Mouse (Mus musculus): ENCODE measurements around the gene Maml1. TPM values are rescaled to one million over a fixed set of nuclear protein-coding genes. Genes with fewer than 3 reads are reported as not detected.

The Maml1 gene
- polyA plus RNA-seq (2014; fragmentation: Illumina TruSeq; extraction: RNeasy Lipid Tissue Mini Kit (QIAGEN cat#74804); ENCODE audit: low read depth, low replicate concordance) = 8.5 TPM

GRCm38 (mm10) chr11:50292190-50292855, at the start of gene Maml1:
TSS of gene Maml1 (minus strand) at chr11:50292311.

DNA sequence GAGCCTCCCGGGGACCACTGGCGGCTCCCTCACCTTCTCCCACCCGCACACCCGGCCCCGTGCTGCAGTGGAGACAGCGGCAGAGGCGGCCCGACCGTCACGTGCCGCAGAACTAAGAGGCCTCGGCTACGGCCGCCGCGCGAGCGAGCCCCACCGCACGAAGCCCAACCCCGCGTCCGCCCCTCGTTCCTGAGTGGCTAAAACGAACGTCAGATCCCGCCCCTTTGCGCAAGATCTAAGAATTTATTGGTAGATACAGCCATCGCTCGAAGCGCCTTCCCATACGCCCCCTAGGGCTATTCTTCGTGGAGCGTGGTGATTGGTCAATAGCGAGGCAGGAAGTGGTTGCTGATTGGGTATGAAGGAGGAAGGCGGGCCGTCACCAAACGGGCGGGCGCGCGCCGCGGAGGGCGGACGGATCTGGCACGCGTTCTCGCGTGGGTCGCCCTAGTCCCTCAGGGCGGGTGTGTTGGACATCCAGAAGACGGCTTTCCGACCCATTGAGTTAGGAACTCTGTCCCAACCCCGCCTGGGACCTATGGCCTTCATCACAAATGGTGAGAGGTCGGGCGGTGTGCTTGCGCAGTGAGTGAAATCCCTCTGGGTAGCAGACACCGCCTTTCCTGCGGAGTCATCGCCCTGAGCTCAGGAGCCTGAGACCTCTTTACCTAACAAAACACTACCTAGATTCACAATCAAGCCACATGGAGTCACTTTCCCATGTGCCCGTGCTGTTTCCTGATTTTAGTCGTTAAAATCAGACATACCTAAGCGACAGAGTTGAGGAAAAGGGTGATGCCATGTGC, 33.6 kb upstream of the Maml1 start, which contains the start of gene Canx:
Gene Canx (minus strand): TSS at position 178 of the 806 bp plus-strand sequence.

DNA sequence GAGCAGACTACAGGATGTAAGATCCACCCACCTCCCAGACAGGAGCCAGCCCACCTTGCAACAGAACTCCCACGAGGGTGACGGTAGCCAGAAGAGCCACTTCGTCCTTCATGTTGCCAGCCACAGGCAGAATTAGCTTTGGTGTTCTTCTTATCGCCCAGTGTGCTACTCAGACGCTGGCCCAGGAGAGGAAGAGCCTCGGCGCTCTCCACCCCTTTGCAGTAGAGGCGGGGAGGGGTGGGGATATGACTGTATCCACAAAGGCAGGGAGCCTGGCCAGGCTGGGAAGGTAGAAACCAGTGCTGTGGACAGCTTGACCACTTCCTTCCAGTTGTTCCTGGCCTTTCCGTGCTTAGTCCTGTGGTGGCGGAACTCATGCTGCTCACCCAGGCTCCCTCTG, 53.8 kb downstream of the Maml1 start, which contains the start of gene Ltc4s:
Gene Ltc4s (minus strand): TSS at position 293 of the 400 bp plus-strand sequence.

GRCm38 (mm10) chr11:50210505-50211151, 81.5 kb downstream of the Maml1 start, which contains the start of the genes Sqstm1 and Mgat4b:
TSS of gene Sqstm1 (minus strand) at chr11:50210827.
TSS of gene Mgat4b (plus strand) at chr11:50210890.

Other genes with a start within 250 kb of the Maml1 start
- 4.3 TPM for gene Tbc1d9b, start 160.9 kb downstream of the Maml1 start, polyA plus RNA-seq (2014; fragmentation: Illumina TruSeq; extraction: RNeasy Lipid Tissue Mini Kit (QIAGEN cat#74804); ENCODE audit: low read depth, low replicate concordance)
- not detected for gene Mrnip, start 117.9 kb downstream of the Maml1 start, polyA plus RNA-seq (2014; fragmentation: Illumina TruSeq; extraction: RNeasy Lipid Tissue Mini Kit (QIAGEN cat#74804); ENCODE audit: low read depth, low replicate concordance)
- 237 TPM for gene Sqstm1, start 81.5 kb downstream of the Maml1 start, polyA plus RNA-seq (2014; fragmentation: Illumina TruSeq; extraction: RNeasy Lipid Tissue Mini Kit (QIAGEN cat#74804); ENCODE audit: low read depth, low replicate concordance)
- 9.8 TPM for gene Mgat4b, start 81.4 kb downstream of the Maml1 start, polyA plus RNA-seq (2014; fragmentation: Illumina TruSeq; extraction: RNeasy Lipid Tissue Mini Kit (QIAGEN cat#74804); ENCODE audit: low read depth, low replicate concordance)
- gene Ltc4s, start 53.7 kb downstream of the Maml1 start, polyA plus RNA-seq (2014; fragmentation: Illumina TruSeq; extraction: RNeasy Lipid Tissue Mini Kit (QIAGEN cat#74804); ENCODE audit: low read depth, low replicate concordance) = not detected
- gene Canx, start 33.4 kb upstream of the Maml1 start, polyA plus RNA-seq (2014; fragmentation: Illumina TruSeq; extraction: RNeasy Lipid Tissue Mini Kit (QIAGEN cat#74804); ENCODE audit: low read depth, low replicate concordance) = 524 TPM
- gene Cby3, start 62.2 kb upstream of the Maml1 start, polyA plus RNA-seq (2014; fragmentation: Illumina TruSeq; extraction: RNeasy Lipid Tissue Mini Kit (QIAGEN cat#74804); ENCODE audit: low read depth, low replicate concordance) = not detected
- 1,214 TPM for gene Hnrnph1, start 84.7 kb upstream of the Maml1 start, polyA plus RNA-seq (2014; fragmentation: Illumina TruSeq; extraction: RNeasy Lipid Tissue Mini Kit (QIAGEN cat#74804); ENCODE audit: low read depth, low replicate concordance)
- 34.1 TPM for gene Rufy1, start 138.8 kb upstream of the Maml1 start, polyA plus RNA-seq (2014; fragmentation: Illumina TruSeq; extraction: RNeasy Lipid Tissue Mini Kit (QIAGEN cat#74804); ENCODE audit: low read depth, low replicate concordance)

All from sigmoid colon, adult 10 weeks (tissue).